Mouse (Mus musculus): ENCODE results near the gene Abhd16a.

The Abhd16a gene

DNA sequence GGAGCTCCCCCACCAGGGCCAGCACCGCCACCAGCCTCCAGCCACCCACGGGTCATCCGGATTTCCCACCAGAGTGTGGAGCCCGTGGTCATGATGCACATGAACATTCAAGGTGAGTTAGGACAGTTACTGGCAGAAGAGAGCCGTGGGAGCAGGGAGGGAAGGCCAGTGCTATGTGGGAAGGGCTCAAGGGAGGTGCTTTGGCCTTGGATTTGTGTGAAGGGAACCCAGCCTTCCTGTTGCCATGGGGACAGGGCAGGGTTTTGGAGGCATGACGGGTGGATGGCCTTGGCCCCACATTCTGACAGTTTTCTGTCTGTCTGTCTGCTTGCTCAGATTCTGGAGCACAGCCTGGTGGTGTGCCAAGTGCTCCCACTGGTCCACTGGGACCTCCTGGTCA, 52.9 kb downstream of the Abhd16a start:
- in situ Hi-C loops (cut with MboI, MseI): no loop called here

DNA sequence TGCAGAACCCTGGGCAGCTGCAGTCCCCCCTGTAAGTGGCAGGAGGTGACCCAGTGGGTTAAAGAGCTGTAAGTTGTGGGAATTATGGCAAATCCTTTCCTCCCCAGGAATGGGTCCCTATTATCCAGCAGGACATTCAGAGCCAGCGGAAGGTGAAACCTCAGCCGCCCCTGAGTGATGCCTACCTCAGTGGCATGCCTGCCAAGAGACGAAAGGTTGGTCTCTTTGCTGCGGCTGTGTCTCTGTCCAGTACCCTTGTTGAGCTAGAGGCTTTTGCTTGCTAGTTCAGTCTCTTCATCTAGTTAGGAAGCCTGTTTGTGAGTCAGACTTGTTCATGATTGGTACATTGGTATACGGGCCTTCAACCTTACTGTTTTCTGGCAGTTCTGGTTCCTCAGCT, 57.1 kb downstream of the Abhd16a start:
- in situ Hi-C loops (cut with MboI, MseI): no loop called here

- in situ Hi-C loops (cut with MboI, MseI): no loop called here
Measured at GRCm38 (mm10) chr17:35147348-35147747, 58.3 kb downstream of the Abhd16a start.

GRCm38 (mm10) chr17:35147922-35148639, 59.0 kb downstream of the Abhd16a start:
- in situ Hi-C loops (cut with MboI, MseI): no loop called here

GRCm38 (mm10) chr17:35152121-35152520, 63.1 kb downstream of the Abhd16a start:
- in situ Hi-C loops (cut with MboI, MseI): no loop called here
